Mouse (Mus musculus): ENCODE data around the gene Gm7029. TPM values are rescaled to one million over a fixed set of nuclear protein-coding genes. Genes with fewer than 3 reads are reported as not detected.

The Gm7029 gene
- polyA plus RNA-seq, 1 experiment from 2014 or later: not detected

DNA sequence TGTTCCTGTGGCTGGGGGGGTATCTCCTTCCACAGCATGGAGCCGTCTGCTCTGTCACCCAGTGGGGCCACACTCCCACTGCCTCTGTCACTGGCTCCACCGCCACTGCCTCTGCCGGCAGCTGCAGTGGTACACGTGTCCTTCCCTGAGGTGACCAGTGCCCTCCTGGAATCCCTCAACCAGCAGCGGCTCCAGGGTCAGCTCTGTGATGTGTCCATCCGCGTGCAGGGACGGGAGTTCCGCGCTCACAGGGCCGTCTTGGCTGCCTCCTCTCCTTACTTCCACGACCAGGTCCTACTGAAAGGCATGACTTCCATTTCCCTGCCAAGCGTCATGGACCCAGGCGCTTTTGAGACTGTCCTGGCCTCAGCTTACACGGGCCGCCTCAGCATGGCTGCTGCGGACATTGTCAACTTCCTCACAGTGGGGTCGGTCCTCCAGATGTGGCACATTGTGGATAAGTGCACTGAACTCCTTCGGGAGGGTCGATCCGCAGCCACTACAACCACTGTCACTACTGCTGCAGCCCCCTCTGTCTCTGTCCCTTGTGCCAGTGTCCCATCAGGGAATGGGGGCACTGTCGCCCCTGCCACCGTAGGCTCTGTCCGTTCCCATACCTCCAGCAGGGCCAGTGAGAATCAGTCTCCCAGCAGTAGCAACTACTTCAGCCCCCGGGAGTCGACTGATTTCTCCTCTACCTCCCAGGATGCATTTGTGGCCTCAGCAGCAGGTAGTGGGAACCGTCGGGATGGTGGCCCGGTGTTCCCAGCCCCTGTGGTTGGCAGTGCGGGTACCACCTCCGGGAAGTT is 43.4 kb downstream of the Gm7029 start:
- Histone ChIP-seq H3K4me1 (replicated peaks; ENCODE audit: control insufficient read depth, insufficient read depth, low read length) (no peaks in the 10 kb centered on the region; the same call in 1 of the 2 replicates), H3K4me2 (replicated peaks; ENCODE audit: low read depth) (peak overlapping the region; percentile 79), H3K9ac (ENCODE audit: low read depth, low read length) (peak overlapping the region; percentile 7; the same call in 1 of the 2 replicates), H3K9me3 (ENCODE audit: control insufficient read depth) (no peaks in the 10 kb centered on the region), H3K27me3 (replicated peaks; ENCODE audit: control insufficient read depth, insufficient read depth, low read length) (no peaks in the 10 kb centered on the region), H3K4me3 (ENCODE audit: low read depth, low read length) (peak overlapping the region; percentile 67), H3K36me3 (ENCODE audit: control insufficient read depth, insufficient read depth) (peaks cover 42% of the 10 kb centered on the region), H3K27ac (ENCODE audit: low read depth, low read length) (no peak overlapping the region)
- no peak for ATAC-seq
- 77% methylated on average over 31 of the region's 31 CpGs for WGBS
- TF ChIP-seq CTCF (IDR thresholded peaks at IDR 0.05; ENCODE audit: low read depth): no peak

DNA sequence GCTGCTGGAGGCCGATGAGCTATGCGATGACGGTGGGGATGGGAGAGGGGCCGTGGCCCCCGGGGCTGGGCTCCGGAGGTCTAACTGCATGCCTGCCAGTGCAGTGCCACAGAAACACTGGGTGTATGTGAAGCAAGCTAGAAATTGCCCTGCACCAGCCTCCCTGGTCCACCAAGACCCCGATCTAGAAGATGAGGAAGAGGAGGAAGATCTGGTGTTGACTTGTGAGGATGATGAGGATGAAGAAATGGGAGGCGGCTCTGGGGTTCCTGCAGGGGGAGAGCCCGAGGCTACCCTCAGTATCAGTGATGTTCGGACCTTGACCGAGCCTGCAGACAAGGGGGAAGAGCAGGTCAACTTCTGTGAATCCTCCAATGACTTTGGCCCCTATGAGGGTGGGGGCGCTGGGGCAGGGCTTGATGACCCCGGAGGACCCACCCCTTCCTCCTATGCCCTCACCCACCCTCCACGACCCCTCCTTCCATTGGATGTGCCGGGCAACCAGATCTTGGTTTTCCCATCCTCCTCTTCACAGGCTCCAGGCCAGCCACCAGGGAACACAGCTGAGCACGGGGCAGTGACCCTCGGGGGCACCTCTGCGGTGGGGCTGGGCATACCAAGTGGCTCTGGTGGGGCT is 44.1 kb downstream of the Gm7029 start:
- no peak for TF ChIP-seq CTCF (IDR thresholded peaks at IDR 0.05; ENCODE audit: low read depth)
- peaks cover 38% of the 10 kb centered on the region for H3K36me3 ChIP-seq (ENCODE audit: control insufficient read depth, insufficient read depth)
- WGBS: 82% methylated on average over 18 of the region's 18 CpGs
- no peak overlapping the region for H3K4me2 ChIP-seq (replicated peaks; ENCODE audit: low read depth)
- ATAC-seq: no peak
- no peaks in the 10 kb centered on the region for H3K27me3 ChIP-seq (replicated peaks; ENCODE audit: control insufficient read depth, insufficient read depth, low read length)
- no peaks in the 10 kb centered on the region; the same call in 1 of the 2 replicates for H3K4me1 ChIP-seq (replicated peaks; ENCODE audit: control insufficient read depth, insufficient read depth, low read length)
- H3K27ac ChIP-seq (ENCODE audit: low read depth, low read length): no peak overlapping the region
- H3K9ac ChIP-seq (ENCODE audit: low read depth, low read length): no peak overlapping the region
- no peaks in the 10 kb centered on the region for H3K9me3 ChIP-seq (ENCODE audit: control insufficient read depth)
- no peak overlapping the region for H3K4me3 ChIP-seq (ENCODE audit: low read depth, low read length)

DNA sequence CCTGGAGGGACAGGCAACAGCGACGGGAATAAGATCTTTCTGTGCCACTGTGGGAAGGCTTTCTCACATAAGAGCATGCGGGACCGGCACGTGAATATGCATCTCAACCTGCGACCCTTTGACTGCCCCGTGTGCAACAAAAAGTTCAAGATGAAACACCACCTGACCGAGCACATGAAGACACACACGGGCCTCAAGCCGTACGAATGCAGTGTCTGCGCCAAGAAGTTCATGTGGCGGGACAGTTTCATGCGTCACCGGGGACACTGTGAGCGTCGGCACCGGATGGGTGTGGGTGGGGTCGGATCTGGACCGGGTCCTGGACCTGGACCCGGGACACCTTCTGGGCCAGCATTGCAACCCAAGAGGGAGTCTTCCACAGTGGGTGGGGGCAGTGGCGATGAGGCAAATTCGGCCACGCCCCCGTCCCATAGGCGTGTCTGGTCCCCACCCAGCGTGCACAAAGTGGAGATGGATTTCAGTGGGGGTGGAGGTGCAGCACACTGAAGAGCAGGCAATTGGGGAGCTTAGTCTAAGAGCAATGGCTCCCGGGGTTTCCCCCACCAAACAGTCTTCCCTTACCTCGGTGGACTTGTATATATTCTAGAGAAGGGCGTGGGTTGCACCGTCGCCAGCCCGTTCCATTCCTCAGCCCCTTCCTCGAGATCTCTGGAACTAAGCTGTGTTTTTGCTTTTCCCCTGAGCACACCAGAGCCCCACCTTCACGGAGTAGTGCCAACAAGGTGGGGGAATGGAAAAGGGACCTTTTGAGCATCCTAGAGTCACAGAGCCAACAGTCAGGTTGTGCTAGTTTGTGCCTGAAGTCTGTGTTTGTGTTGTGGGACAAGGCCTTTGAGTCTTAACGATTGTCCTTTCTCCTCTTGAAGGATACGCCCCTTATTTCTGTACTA is 44.9 kb downstream of the Gm7029 start:
- Histone ChIP-seq H3K9ac (ENCODE audit: low read depth, low read length) (no peak overlapping the region), H3K4me2 (replicated peaks; ENCODE audit: low read depth) (peak overlapping the region; percentile 96), H3K9me3 (ENCODE audit: control insufficient read depth) (no peaks in the 10 kb centered on the region), H3K36me3 (ENCODE audit: control insufficient read depth, insufficient read depth) (peaks cover 32% of the 10 kb centered on the region), H3K27ac (ENCODE audit: low read depth, low read length) (peak overlapping the region; percentile 88; the same call in 1 of the 2 replicates), H3K4me1 (replicated peaks; ENCODE audit: control insufficient read depth, insufficient read depth, low read length) (no peaks in the 10 kb centered on the region; the same call in 1 of the 2 replicates), H3K4me3 (ENCODE audit: low read depth, low read length) (peak overlapping the region; percentile 85), H3K27me3 (replicated peaks; ENCODE audit: control insufficient read depth, insufficient read depth, low read length) (no peaks in the 10 kb centered on the region)
- 60% methylated on average over 37 of the region's 37 CpGs for whole genome bisulfite sequencing
- ATAC-seq: no peak
- TF ChIP-seq CTCF (IDR thresholded peaks at IDR 0.05; ENCODE audit: low read depth): no peak

DNA sequence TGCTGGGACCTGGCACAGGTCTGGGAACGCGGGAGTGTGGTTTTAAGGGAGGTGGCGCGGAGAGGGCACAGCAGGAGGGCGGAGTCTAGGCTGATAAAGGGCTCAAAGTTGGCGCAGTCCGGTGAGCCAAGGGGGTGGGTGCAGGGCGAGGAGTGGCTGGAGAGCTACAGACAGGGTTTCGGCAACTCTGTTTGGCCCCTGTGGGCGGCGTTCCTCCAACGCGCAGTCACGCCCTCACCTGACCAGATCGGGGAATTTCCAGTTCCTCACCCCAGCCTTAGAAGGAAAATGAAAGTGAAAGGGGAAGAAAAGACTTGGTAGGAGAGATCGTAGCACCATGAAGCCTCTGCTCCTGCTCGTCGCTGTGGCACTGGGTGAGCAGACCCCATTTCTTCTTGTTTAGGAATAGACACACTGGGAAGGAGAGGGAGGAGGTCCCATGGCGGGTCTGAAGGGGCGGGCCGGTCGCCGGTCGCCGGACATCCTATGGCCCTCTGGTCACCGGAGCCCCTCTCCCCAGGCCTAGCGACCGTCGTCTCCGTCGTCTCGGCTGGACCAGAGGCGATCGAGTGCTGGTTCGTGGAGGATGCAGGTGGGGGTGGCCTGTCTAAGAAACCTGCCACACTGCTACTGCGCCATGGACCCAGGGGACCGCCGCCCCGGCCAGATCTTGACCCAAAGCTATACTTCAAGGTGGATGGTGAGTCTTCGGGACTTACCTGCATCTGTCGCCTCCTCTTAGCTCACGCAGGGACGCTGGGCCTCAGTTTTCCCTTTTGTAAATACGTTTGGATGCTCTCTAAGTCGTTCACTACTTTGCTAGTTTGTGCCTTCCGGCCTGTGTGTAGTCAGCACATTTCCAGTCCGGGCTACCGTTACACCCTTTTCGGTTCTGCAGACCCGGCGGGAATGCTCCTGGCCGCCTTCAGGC is 46.0 kb downstream of the Gm7029 start:
- peak; percentile 48 for ATAC-seq
- H3K27me3 ChIP-seq (replicated peaks; ENCODE audit: control insufficient read depth, insufficient read depth, low read length): no peaks in the 10 kb centered on the region
- peak overlapping the region; percentile 88 for H3K27ac ChIP-seq (ENCODE audit: low read depth, low read length)
- peak; percentile 62 for TF ChIP-seq CTCF (IDR thresholded peaks at IDR 0.05; ENCODE audit: low read depth)
- H3K4me3 ChIP-seq (ENCODE audit: low read depth, low read length): peak overlapping the region; percentile 85
- H3K4me2 ChIP-seq (replicated peaks; ENCODE audit: low read depth): peak overlapping the region; percentile 96
- peak overlapping the region; percentile 70 for H3K9ac ChIP-seq (ENCODE audit: low read depth, low read length)
- no peaks in the 10 kb centered on the region for H3K9me3 ChIP-seq (ENCODE audit: control insufficient read depth)
- H3K36me3 ChIP-seq (ENCODE audit: control insufficient read depth, insufficient read depth): peaks cover 21% of the 10 kb centered on the region
- under 1% methylated on average over 52 of the region's 52 CpGs for WGBS
- H3K4me1 ChIP-seq (replicated peaks; ENCODE audit: control insufficient read depth, insufficient read depth, low read length): no peaks in the 10 kb centered on the region; the same call in 1 of the 2 replicates
